Mouse (Mus musculus): ENCODE measurements around the gene AL607142.1. TPM values are rescaled to one million over a fixed set of nuclear protein-coding genes. Genes with fewer than 3 reads are reported as not detected.

Gene AL607142.1
- total RNA-seq (2023) = not detected

GRCm38 (mm10) chr4:120064696-120065095, at the start of gene AL607142.1:
Gene AL607142.1, plus strand, starts transcription at chr4:120064996.

Other genes with a start within 250 kb of the AL607142.1 start
- gene Edn2, start 96.2 kb downstream of the AL607142.1 start, total RNA-seq (2023) = not detected
- under 1 TPM in 1 of 2 experiments, not detected in 1; 0.33 TPM for gene Foxo6, start 222.4 kb downstream of the AL607142.1 start, total RNA-seq (2023)

Data from neutrophil, adult 59 days (primary cell).